Mouse (Mus musculus) forebrain, postnatal 0 days (tissue): Measurements from ENCODE around the gene Proca1. TPM values are rescaled to one million over a fixed set of nuclear protein-coding genes. Genes with fewer than 3 reads are reported as not detected.
A peak's percentile ranks its signal among the peaks of the same experiment; 100 is the strongest.

Experiments used
- ATAC-seq: fragments of 200-750 bp; cut with Nextera tagmentation; 2 replicates; pipeline ENCODE4 v1.8.0; 2017; ENCODE audit warnings: mild to moderate bottlenecking, moderate library complexity
- DNase-seq: peaks from one replicate; pipeline ENCODE4 v3.0.0-alpha.2; 2015
- H3K27ac ChIP-seq: fragments of 300-500 bp; sonication (generic); 2 replicates; pipeline ENCODE4 v1.5.1; 2014; ENCODE audit warnings: low read depth, mild to moderate bottlenecking, antibody characterized with exemption, low read length, moderate library complexity, mixed read lengths
- H3K27me3 ChIP-seq: fragments of 300-500 bp; sonication (generic); 2 replicates; pipeline ENCODE4 v1.6.1; 2014; ENCODE audit warnings: mild to moderate bottlenecking, low read length, mixed read lengths; ENCODE audit not compliant: insufficient read depth
- H3K36me3 ChIP-seq: fragments of 300-500 bp; sonication (generic); 2 replicates; pipeline ENCODE4 v1.6.1; 2014; ENCODE audit warnings: mild to moderate bottlenecking, moderate library complexity; ENCODE audit not compliant: insufficient read depth
- H3K4me1 ChIP-seq: fragments of 300-500 bp; sonication (generic); 2 replicates; pipeline ENCODE4 v1.6.1; 2014; ENCODE audit warnings: antibody characterized with exemption; ENCODE audit not compliant: insufficient read depth
- H3K4me2 ChIP-seq: fragments of 300-500 bp; sonication (generic); 2 replicates; pipeline ENCODE4 v1.6.1; 2014; ENCODE audit warnings: low read depth, mild to moderate bottlenecking, moderate library complexity
- H3K4me3 ChIP-seq: fragments of 300-500 bp; sonication (generic); 2 replicates; pipeline ENCODE4 v1.5.1; 2014; ENCODE audit warnings: low read depth, low read length, mixed read lengths
- H3K9ac ChIP-seq: fragments of 300-500 bp; sonication (generic); 2 replicates; pipeline ENCODE4 v1.6.1; 2014; ENCODE audit warnings: mild to moderate bottlenecking
- H3K9me3 ChIP-seq: fragments of 300-500 bp; sonication (generic); 2 replicates; pipeline ENCODE4 v1.6.1; 2016; ENCODE audit warnings: low read length
- CTCF ChIP-seq: sonication (generic); IDR thresholded peaks from 2 replicates; pipeline ENCODE4 v1.5.1; 2016; ENCODE audit warnings: antibody characterized with exemption, control low read depth, low read depth
- WGBS: fragments of 180-500 bp; shearing (Covaris S2); extraction: QIAGEN DNeasy Blood & Tissue Kit; methylation state at CpG from one replicate; pipeline ENCODE4 v1.1.7; 2014; 5-methylcytosine and 5-hydroxymethylcytosine counted together
- microRNA-seq, 2 experiments: library from miRNA; unstranded; fragments of <30 nt; microRNA quantifications; one replicate each; pipeline ENCODE4; 2016
- polyA plus RNA-seq: library from polyadenylated mRNA; unstranded; fragments of >200 nt; fragmentation: Nextera tagmentation; extraction: Ambion mirVana; gene quantifications from 2 replicates; pipeline ENCODE4 v1.2.1, GENCODE M21; 2015
- total RNA-seq: library from RNA; depleted of rRNA; stranded (reverse); fragments of >200 nt; gene quantifications from 2 replicates; pipeline ENCODE4 v1.2.3, GENCODE M21; 2014; rRNA removed

Gene Proca1
- total and polyA plus RNA-seq, 2 experiments from 2014 or later: 0.81 to 3.3 TPM

DNA sequence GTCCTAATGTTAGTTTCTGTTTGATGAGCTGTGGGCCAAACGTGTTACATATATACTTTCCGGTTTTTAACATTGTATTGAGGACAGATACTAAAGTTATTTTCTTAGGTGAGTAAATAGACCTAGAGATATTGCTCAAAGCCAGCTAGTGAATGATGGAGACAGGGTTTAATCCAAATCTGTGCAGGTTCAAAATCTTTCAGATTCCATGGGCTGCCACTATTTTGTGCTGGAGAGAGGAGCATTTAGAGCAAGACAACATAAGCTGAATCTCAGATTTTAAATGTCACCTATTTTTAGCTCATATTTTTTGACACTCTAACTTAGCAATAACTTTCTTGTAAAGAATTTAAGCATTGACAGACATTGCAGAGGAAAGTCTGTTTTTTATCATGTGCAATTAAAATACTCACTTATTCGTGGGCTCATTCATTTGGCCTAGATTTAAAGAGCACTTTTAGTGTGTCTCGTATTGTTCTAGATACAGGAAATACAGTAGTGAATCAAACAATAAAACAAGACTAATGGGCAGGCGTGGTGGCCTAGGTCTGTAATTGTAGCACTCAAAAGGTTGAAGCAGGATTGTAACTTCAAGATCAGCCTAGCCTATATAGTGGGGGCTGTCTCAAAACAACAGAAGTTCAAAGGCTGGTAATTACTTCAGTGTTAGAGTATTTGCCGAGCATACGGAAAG lies 53.3 kb downstream of the Proca1 start:
- DNase-seq: no peak
- WGBS: 51% methylated on average over 7 of the region's 7 CpGs
- H3K9ac ChIP-seq: peak overlapping the region; percentile 93

DNA sequence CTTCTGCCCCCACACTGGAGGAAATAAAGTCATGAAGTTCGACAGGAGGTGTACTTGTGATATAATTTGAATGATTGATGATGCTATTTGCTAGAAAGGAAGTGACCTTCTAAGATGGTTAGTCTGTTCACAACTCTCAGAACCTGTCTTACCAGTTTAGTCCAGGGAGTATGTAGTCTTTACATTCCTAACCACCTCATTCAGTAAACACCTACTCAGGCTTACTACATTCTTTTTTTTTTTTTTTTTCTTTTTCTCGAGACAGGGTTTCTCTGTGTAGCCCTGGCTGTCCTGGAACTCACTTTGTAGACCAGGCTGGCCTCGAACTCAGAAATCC lies 53.8 kb downstream of the Proca1 start:
- no peak overlapping the region for H3K4me3 ChIP-seq
- ATAC-seq (no peak), DNase-seq (no peak)
- no peak overlapping the region for H3K27ac ChIP-seq
- 80% methylated on average over 3 of the region's 3 CpGs for WGBS
- H3K4me1 ChIP-seq: peaks cover 25% of the 10 kb centered on the region
- no peak overlapping the region for H3K9ac ChIP-seq
- peak overlapping the region; percentile 80 for H3K4me2 ChIP-seq
- H3K9me3 ChIP-seq: no peaks in the 10 kb centered on the region
- no peaks in the 10 kb centered on the region for H3K27me3 ChIP-seq
- TF ChIP-seq CTCF: no peak
- H3K36me3 ChIP-seq: peaks cover 17% of the 10 kb centered on the region

More for the DNA sequence above, 53.3 kb downstream of the Proca1 start:
- Histone ChIP-seq H3K27ac (peak overlapping the region; percentile 99), H3K4me2 (peak overlapping the region; percentile 80), H3K36me3 (peaks cover 14% of the 10 kb centered on the region), H3K9me3 (no peaks in the 10 kb centered on the region), H3K4me3 (peak overlapping the region; percentile 96), H3K4me1 (peaks cover 25% of the 10 kb centered on the region), H3K27me3 (no peaks in the 10 kb centered on the region)
- no peak for TF ChIP-seq CTCF
- no peak for ATAC-seq

GRCm38 (mm10) chr11:78247727-78248140 lies 54.5 kb downstream of the Proca1 start:
- Histone ChIP-seq H3K27me3 (no peaks in the 10 kb centered on the region), H3K9me3 (no peaks in the 10 kb centered on the region), H3K4me1 (peaks cover 25% of the 10 kb centered on the region), H3K4me3 (no peak overlapping the region), H3K36me3 (peaks cover 23% of the 10 kb centered on the region), H3K9ac (no peak overlapping the region), H3K4me2 (no peak overlapping the region), H3K27ac (no peak overlapping the region)
- DNase-seq: no peak
- TF ChIP-seq CTCF: no peak
- ATAC-seq: no peak
- WGBS: 60% methylated on average over 4 of the region's 4 CpGs

Small RNAs within 50 kb of the gene (microRNA-seq; reads per million reads assigned to microRNA genes)
- 0 to 0.61 reads per million in 2 experiments for gene Mir7653

Other genes with a start within 250 kb of the Proca1 start
- gene Phf12, start 210.6 kb upstream of the Proca1 start, total RNA-seq: 35.9 and 49.3 TPM in 2 replicates
- 6.2 and 9.1 TPM in 2 replicates for gene Phf12, start 210.6 kb upstream of the Proca1 start, polyA plus RNA-seq
- gene Dhrs13, start 161.1 kb upstream of the Proca1 start, total RNA-seq: 48.4 and 59.2 TPM in 2 replicates
- gene Dhrs13, start 161.1 kb upstream of the Proca1 start, polyA plus RNA-seq: 40.5 and 48.4 TPM in 2 replicates
- gene Flot2, start 155.5 kb upstream of the Proca1 start, total RNA-seq: 77.1 and 83.9 TPM in 2 replicates
- 101 and 105 TPM in 2 replicates for gene Flot2, start 155.5 kb upstream of the Proca1 start, polyA plus RNA-seq
- gene Eral1, start 113.0 kb upstream of the Proca1 start, total RNA-seq: 27.4 and 30.3 TPM in 2 replicates
- 25.5 and 26.7 TPM in 2 replicates for gene Eral1, start 113.0 kb upstream of the Proca1 start, polyA plus RNA-seq
- 17.4 and 24.6 TPM in 2 replicates for gene Fam222b, start 98.7 kb upstream of the Proca1 start, total RNA-seq
- gene Fam222b, start 98.7 kb upstream of the Proca1 start, polyA plus RNA-seq: 21.9 and 24.0 TPM in 2 replicates
- gene Traf4, start 27.8 kb upstream of the Proca1 start, total RNA-seq: 99.0 and 107 TPM in 2 replicates
- gene Traf4, start 27.8 kb upstream of the Proca1 start, polyA plus RNA-seq: 104 and 131 TPM in 2 replicates
- gene Nek8, start 16.7 kb upstream of the Proca1 start, total RNA-seq: 4.7 and 6.1 TPM in 2 replicates
- gene Nek8, start 16.7 kb upstream of the Proca1 start, polyA plus RNA-seq: 5.5 and 5.7 TPM in 2 replicates
- gene Tlcd1, start 16.7 kb upstream of the Proca1 start, total RNA-seq: 15.3 and 22.0 TPM in 2 replicates
- gene Tlcd1, start 16.7 kb upstream of the Proca1 start, polyA plus RNA-seq: 13.9 and 19.0 TPM in 2 replicates
- 772 and 968 TPM in 2 replicates for gene Rpl23a, start 9.8 kb upstream of the Proca1 start, total RNA-seq
- 938 and 1,223 TPM in 2 replicates for gene Rpl23a, start 9.8 kb upstream of the Proca1 start, polyA plus RNA-seq
- gene Rab34, start 5.0 kb upstream of the Proca1 start, total RNA-seq: 76.9 and 83.5 TPM in 2 replicates
- 50.8 and 55.5 TPM in 2 replicates for gene Rab34, start 5.0 kb upstream of the Proca1 start, polyA plus RNA-seq
- 76.2 and 76.4 TPM in 2 replicates for gene Sdf2, start 52.4 kb downstream of the Proca1 start, total RNA-seq
- 92.1 and 92.8 TPM in 2 replicates for gene Sdf2, start 52.4 kb downstream of the Proca1 start, polyA plus RNA-seq
- gene Supt6, start 52.6 kb downstream of the Proca1 start, total RNA-seq: 31.8 and 44.1 TPM in 2 replicates
- 15.9 and 21.6 TPM in 2 replicates for gene Supt6, start 52.6 kb downstream of the Proca1 start, polyA plus RNA-seq
- 58.6 and 70.2 TPM in 2 replicates for gene 2610507B11Rik, start 68.4 kb downstream of the Proca1 start, total RNA-seq
- gene 2610507B11Rik, start 68.4 kb downstream of the Proca1 start, polyA plus RNA-seq: 34.6 and 49.4 TPM in 2 replicates
- gene BC030499, start 97.4 kb downstream of the Proca1 start, total RNA-seq: 0.38 and 0.62 TPM in 2 replicates
- not detected in 2 replicates for gene BC030499, start 97.4 kb downstream of the Proca1 start, polyA plus RNA-seq
- 5.7 and 6.5 TPM in 2 replicates for gene Spag5, start 108.1 kb downstream of the Proca1 start, total RNA-seq
- gene Spag5, start 108.1 kb downstream of the Proca1 start, polyA plus RNA-seq: 3.5 and 4.8 TPM in 2 replicates
- gene Aldoc, start 129.6 kb downstream of the Proca1 start, total RNA-seq: 187 and 207 TPM in 2 replicates
- gene Aldoc, start 129.6 kb downstream of the Proca1 start, polyA plus RNA-seq: 182 and 219 TPM in 2 replicates
- 33.0 and 43.1 TPM in 2 replicates for gene Pigs, start 135.0 kb downstream of the Proca1 start, total RNA-seq
- gene Pigs, start 135.0 kb downstream of the Proca1 start, polyA plus RNA-seq: 63.7 and 76.8 TPM in 2 replicates
- 86.5 and 99.7 TPM in 2 replicates for gene Unc119, start 150.1 kb downstream of the Proca1 start, total RNA-seq
- gene Unc119, start 150.1 kb downstream of the Proca1 start, polyA plus RNA-seq: 72.2 and 72.5 TPM in 2 replicates
- gene Foxn1, start 193.2 kb downstream of the Proca1 start, total RNA-seq: not detected in 2 replicates
- gene Foxn1, start 193.2 kb downstream of the Proca1 start, polyA plus RNA-seq: not detected in 2 replicates
- gene Slc13a2, start 228.8 kb downstream of the Proca1 start, total RNA-seq: not detected in 2 replicates
- gene Slc13a2, start 228.8 kb downstream of the Proca1 start, polyA plus RNA-seq: not detected in 2 replicates